Mouse (Mus musculus): ENCODE measurements around the gene Hcar1. TPM values are rescaled to one million over a fixed set of nuclear protein-coding genes. Genes with fewer than 3 reads are reported as not detected.

The Hcar1 gene
- polyA plus RNA-seq (2012; ENCODE audit: insufficient read depth, low replicate concordance), result 0.50 TPM in 1 of 2 replicates, not detected in the other

DNA sequence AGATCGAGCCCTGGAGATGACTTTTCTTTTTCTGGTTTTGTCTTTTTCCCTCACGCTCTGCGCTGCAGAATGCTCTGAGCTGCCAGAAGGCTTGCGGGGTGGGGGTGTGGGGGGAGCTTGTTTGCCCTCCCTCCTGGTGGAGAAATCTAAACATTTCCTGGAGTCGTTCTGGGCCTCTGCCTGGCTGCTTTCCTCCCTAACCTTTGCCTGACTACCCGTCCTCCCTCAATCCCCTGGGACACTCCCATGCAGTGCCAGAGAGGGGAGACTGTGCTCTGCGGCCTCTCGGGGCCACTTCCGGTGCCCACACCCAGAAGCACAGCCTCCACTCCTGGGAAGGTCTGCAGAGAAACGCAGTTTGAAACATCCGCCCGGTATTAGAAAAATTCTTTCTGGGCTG, at the start of gene Hcar1:
Gene Hcar1, minus strand, starts transcription at position 93 of the 400 bp plus-strand sequence.
- peaks cover 44% of the 10 kb centered on the region for H3K27me3 ChIP-seq (replicated peaks)
- peaks cover 30% of the 10 kb centered on the region for H3K4me1 ChIP-seq
- no peaks in the 10 kb centered on the region for H3K9me3 ChIP-seq
- no peaks in the 10 kb centered on the region for H3K36me3 ChIP-seq (replicated peaks; ENCODE audit: low read length)
- TF ChIP-seq FLI1 (IDR thresholded peaks at IDR 0.05; ENCODE audit: low read length) (no peak), GATA1 (IDR thresholded peaks at IDR 0.05; ENCODE audit: borderline replicate concordance, low read length) (no peak)
- H3K4me3 ChIP-seq (replicated peaks), result no peak within 1 kb of the TSS

DNA sequence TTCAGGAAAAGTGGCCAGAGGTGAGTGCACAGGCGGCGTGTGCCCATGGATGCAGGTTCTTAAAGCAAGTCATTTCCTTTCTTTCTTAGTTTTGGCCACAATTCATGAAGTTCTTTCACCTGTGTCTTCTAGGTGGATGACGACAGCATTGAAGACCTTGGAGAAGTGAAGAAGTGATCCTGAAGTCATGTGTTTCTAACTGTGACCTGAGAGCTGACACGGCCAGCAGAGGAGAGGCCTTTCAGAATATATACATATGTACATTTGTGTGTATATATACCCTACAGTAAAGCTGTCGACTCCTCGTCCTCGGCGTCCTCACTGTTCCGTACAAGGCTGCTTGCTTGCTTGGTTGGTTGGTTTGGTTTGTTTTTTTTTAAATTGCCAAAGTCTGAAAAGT, 47.3 kb upstream of the Hcar1 start, which contains the start of gene Gm43518:
Gene Gm43518, plus strand, starts transcription at position 301 of the 400 bp plus-strand sequence.
- no peak within 1 kb of the TSS for H3K4me3 ChIP-seq (replicated peaks)
- no peaks in the 10 kb centered on the region for H3K9me3 ChIP-seq
- peaks cover 68% of the 10 kb centered on the region for H3K36me3 ChIP-seq (replicated peaks; ENCODE audit: low read length)
- no peak for TF ChIP-seq GATA1 (IDR thresholded peaks at IDR 0.05; ENCODE audit: borderline replicate concordance, low read length)
- no peak for TF ChIP-seq FLI1 (IDR thresholded peaks at IDR 0.05; ENCODE audit: low read length)
- no peaks in the 10 kb centered on the region for H3K27me3 ChIP-seq (replicated peaks)
- peaks cover 16% of the 10 kb centered on the region for H3K4me1 ChIP-seq

DNA sequence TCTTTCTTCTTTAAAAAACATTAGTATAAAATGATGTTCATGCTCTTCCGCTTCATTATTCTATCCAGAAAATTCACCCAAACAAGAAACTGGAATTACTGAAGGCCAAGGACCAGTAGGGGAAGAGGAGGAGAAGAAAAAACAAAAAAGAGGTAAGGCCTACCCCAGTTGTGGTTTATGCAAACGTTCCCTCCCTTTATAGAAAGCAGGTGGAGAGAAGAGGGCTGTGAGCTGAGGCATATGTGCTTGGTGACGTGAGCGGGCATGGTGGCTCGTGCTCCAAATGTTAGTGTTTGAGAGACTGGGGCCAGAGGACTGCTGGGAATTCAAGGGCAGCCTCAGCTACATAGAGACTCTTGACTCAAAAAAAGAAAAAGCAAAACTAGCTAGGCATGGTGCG, 42.3 kb upstream of the Hcar1 start:
- TF ChIP-seq FLI1 (IDR thresholded peaks at IDR 0.05; ENCODE audit: low read length) (no peak), GATA1 (IDR thresholded peaks at IDR 0.05; ENCODE audit: borderline replicate concordance, low read length) (no peak)
- Histone ChIP-seq H3K9me3 (no peaks in the 10 kb centered on the region), H3K27me3 (replicated peaks) (no peaks in the 10 kb centered on the region), H3K36me3 (replicated peaks; ENCODE audit: low read length) (peaks cover 93% of the 10 kb centered on the region), H3K4me3 (replicated peaks) (no peak overlapping the region), H3K4me1 (no peaks in the 10 kb centered on the region)

DNA sequence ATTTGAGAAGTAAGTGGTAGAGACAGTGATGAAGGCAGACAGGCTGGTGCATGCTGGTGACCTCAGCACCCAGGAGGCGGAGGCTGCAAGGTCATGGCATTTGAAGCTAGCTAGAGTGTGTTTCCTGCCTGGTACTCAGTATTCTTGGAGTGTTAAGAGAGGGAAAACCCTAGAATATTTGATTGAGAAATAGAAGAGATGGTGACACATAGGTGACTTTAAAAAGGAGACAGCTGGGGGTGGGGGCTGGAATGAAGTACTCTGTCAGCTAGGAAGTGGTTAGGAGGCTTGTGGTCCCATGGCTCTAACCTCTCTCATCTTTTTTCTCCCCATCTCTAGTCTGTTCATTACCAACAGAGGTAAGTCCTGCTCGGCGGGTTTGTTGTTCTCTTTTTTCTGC, 35.0 kb upstream of the Hcar1 start:
- H3K4me3 ChIP-seq (replicated peaks), result peak overlapping the region; percentile 71
- H3K36me3 ChIP-seq (replicated peaks; ENCODE audit: low read length), result peaks cover 89% of the 10 kb centered on the region

DNA sequence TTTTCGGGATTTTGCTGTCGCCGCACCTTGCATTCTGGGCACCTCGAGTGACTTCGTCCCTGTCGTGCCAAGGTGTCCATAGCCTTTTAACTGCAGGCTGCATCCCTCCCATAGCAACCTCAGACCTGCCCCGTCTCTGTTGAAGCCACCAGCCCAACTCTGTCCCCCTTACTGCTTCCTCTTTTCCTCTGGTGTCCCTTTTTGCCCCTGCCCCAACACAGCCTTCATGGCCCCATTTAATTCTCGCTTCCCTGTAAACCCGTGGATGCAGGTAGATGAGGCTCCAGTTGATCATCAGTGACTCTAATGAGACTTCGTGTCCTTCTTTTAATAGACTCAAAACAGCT, 27.8 kb upstream of the Hcar1 start:
- peaks cover 2% of the 10 kb centered on the region for H3K27me3 ChIP-seq (replicated peaks)
- peaks cover 41% of the 10 kb centered on the region for H3K36me3 ChIP-seq (replicated peaks; ENCODE audit: low read length)
- H3K4me3 ChIP-seq (replicated peaks), result peak overlapping the region; percentile 97
- H3K4me1 ChIP-seq, result peaks cover 54% of the 10 kb centered on the region
- TF ChIP-seq GATA1 (IDR thresholded peaks at IDR 0.05; ENCODE audit: borderline replicate concordance, low read length), result no peak
- no peak for TF ChIP-seq FLI1 (IDR thresholded peaks at IDR 0.05; ENCODE audit: low read length)
- no peaks in the 10 kb centered on the region for H3K9me3 ChIP-seq

More for the DNA sequence above, 35.0 kb upstream of the Hcar1 start:
- TF ChIP-seq GATA1 (IDR thresholded peaks at IDR 0.05; ENCODE audit: borderline replicate concordance, low read length) (no peak), FLI1 (IDR thresholded peaks at IDR 0.05; ENCODE audit: low read length) (no peak)
- peaks cover 38% of the 10 kb centered on the region for H3K4me1 ChIP-seq
- no peaks in the 10 kb centered on the region for H3K27me3 ChIP-seq (replicated peaks)
- H3K9me3 ChIP-seq, result no peaks in the 10 kb centered on the region

DNA sequence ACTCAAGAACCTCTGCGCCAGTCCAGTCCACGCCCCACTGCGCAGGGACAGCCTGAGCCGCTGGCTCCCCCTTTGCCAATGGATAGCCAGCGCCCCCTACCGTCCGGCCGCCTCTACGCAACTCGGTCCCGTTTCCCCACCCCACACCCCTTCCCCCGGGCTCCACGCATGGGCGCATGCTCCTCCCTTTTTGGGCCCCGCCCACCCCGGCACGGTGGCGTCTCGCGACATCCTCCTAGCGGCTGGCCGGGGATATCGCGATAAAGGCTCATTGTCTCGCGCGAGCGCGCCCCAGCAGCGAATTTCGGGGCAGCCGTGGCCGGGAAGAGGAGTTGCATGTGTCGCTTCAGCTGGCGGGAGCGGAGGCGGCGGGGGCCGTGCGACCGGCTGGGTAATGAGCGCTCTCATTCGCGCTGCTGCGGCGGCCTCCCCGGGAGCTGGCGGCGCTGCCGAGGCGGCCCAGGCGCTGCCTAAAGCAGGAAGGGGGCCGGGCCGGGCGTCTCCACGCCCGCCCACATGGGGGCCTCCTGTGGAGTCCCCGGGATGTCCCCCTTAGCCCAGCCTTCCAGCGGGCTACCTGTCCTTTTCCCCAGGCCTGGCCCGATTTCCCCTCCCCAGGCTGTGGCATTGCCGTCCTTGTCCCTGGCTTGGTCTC, 27.3 kb upstream of the Hcar1 start, which contains the start of gene Denr:
Gene Denr, plus strand, starts transcription at position 200 of the 655 bp plus-strand sequence.
- H3K9me3 ChIP-seq, result no peaks in the 10 kb centered on the region
- H3K4me3 ChIP-seq (replicated peaks), result peak within 1 kb of the TSS; percentile 97
- peaks cover 2% of the 10 kb centered on the region for H3K27me3 ChIP-seq (replicated peaks)
- peaks cover 36% of the 10 kb centered on the region for H3K36me3 ChIP-seq (replicated peaks; ENCODE audit: low read length)
- TF ChIP-seq FLI1 (IDR thresholded peaks at IDR 0.05; ENCODE audit: low read length), result no peak
- H3K4me1 ChIP-seq, result peaks cover 50% of the 10 kb centered on the region

DNA sequence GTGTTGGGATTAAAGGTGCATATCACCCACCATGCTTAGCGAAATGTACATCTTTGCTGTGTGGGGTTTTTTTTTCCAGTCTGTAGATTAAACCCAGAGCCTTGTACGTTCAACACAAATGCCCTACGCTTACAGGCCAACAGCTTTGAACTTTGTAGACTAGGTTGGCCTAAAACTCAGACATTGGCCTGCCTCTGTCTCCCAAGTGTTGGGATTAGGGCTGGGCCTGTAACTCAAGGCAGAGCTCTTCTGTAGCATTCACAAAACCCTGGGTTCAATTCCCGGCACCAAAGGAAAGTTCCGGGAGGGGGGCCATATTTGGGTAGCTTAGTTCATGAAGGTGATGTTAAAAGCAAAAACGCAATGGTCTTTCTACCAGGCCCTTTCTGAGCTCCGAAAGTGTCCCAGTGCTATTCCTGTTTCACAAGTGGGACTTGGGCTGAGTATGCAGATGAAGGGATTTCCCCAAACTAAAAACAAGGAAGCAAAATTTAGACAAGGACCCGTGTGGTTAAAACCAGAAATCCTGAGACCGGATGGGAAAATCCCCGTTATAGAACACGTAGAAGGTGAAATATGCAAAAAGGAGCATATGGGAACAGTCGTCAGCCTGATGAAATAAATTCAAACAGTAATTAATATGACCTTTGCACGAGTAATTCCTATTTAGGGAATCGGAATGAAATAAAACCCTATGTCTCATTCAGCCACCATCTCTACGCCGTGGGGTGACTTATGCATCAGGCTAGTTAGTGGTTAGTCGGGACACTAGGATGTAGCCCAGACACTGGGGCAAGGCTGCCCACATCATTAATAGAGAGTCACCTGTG, 26.5 kb upstream of the Hcar1 start:
- Histone ChIP-seq H3K36me3 (replicated peaks; ENCODE audit: low read length) (peaks cover 31% of the 10 kb centered on the region), H3K27me3 (replicated peaks) (peaks cover 2% of the 10 kb centered on the region), H3K9me3 (no peaks in the 10 kb centered on the region), H3K4me3 (replicated peaks) (peak overlapping the region; percentile 97), H3K4me1 (peaks cover 50% of the 10 kb centered on the region)
- no peak for TF ChIP-seq GATA1 (IDR thresholded peaks at IDR 0.05; ENCODE audit: borderline replicate concordance, low read length)
- TF ChIP-seq FLI1 (IDR thresholded peaks at IDR 0.05; ENCODE audit: low read length), result no peak

DNA sequence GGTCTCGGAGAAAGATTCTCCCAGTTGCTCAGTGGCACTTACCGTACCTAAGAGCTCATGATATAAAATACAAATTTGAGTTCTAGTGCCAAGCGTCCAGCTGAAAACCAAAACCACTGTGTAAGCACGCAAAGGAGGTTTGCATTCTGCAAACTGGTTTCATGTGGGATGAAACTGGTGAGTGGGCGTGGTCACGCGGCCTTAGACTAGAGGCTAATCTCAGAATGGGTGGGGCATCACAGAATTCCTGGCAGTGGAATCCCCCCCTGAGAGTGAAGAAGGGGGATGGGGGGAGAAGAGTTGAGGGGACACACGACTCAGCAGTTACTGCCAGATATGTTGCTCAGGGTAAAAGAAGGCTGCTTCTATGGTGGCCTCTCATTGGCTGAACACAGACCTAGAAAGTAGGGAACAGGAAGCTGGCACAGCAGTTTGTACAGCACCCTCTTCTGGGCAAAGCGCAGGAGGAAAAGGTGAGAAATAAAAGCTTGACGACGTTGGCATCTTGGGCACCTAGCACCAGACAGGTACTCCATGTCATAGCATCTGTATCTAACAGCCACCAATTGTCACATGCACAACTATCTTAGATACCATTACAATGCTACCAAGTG, 24.3 kb upstream of the Hcar1 start:
- peaks cover 2% of the 10 kb centered on the region for H3K27me3 ChIP-seq (replicated peaks)
- H3K4me3 ChIP-seq (replicated peaks), result no peak overlapping the region
- peaks cover 11% of the 10 kb centered on the region for H3K36me3 ChIP-seq (replicated peaks; ENCODE audit: low read length)
- no peaks in the 10 kb centered on the region for H3K9me3 ChIP-seq
- TF ChIP-seq FLI1 (IDR thresholded peaks at IDR 0.05; ENCODE audit: low read length) (no peak), GATA1 (IDR thresholded peaks at IDR 0.05; ENCODE audit: borderline replicate concordance, low read length) (no peak)
- peaks cover 38% of the 10 kb centered on the region for H3K4me1 ChIP-seq

DNA sequence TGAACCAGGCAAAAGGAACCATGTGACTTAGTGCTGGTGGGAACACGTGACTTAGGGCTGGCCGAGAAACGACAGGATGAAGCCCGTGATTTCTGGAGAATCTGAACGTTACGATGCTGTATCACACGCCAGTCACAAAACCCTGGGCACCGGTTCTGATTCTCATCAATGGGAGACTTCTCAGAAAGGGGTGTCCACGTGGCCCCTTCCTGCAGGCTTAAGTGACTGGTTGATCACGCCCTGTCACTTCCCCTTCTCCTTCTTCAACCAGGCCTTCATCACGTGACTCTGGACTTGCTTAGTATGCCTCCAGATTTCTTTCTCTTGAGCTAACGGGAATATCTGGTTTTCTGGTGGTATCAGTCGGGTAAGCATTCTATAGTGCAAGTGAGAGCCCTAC, 17.5 kb upstream of the Hcar1 start:
- TF ChIP-seq FLI1 (IDR thresholded peaks at IDR 0.05; ENCODE audit: low read length) (no peak), GATA1 (IDR thresholded peaks at IDR 0.05; ENCODE audit: borderline replicate concordance, low read length) (no peak)
- Histone ChIP-seq H3K4me1 (peaks cover 10% of the 10 kb centered on the region), H3K4me3 (replicated peaks) (no peak overlapping the region), H3K9me3 (no peaks in the 10 kb centered on the region), H3K36me3 (replicated peaks; ENCODE audit: low read length) (no peaks in the 10 kb centered on the region), H3K27me3 (replicated peaks) (no peaks in the 10 kb centered on the region)

All from megakaryocyte, embryonic 14.5 days (primary cell).